Mouse (Mus musculus) T-helper 17 cell (primary cell): ENCODE measurements around the gene Sdccag8.
"Not testable (repeated sequence)": the region's sequence is repeated elsewhere in the genome, so short reads cannot be mapped to it uniquely, and the experiment has no call there.

Source experiments
- in situ Hi-C, 2 experiments: fragments of 300-600 bp; cut with MboI, MseI; formaldehyde crosslinking; loops; 1 replicate in 1 of 2; 2 replicates in 1 of 2; pipeline ENCODE4 v1.15.1; 2025; ENCODE audit warnings: high pct_unique_total_duplicates in 2 of 2

Sdccag8 gene

GRCm38 (mm10) chr1:176827365-176827764, 12.9 kb downstream of the Sdccag8 start:
- in situ Hi-C loops, result no loop called here

- in situ Hi-C loops, result no loop called here
These were observed 13.6 kb downstream of the Sdccag8 start for GRCm38 (mm10) chr1:176827945-176828485.

GRCm38 (mm10) chr1:176828666-176829065, 14.2 kb downstream of the Sdccag8 start:
- in situ Hi-C loops, result no loop called here

- in situ Hi-C loops, result no loop called here
These were observed 17.6 kb downstream of the Sdccag8 start for GRCm38 (mm10) chr1:176832071-176832470.

- in situ Hi-C loops, result no loop called here
These were observed 18.1 kb downstream of the Sdccag8 start for GRCm38 (mm10) chr1:176832607-176833006.

- in situ Hi-C loops, result no loop called here
These were observed 18.8 kb downstream of the Sdccag8 start for GRCm38 (mm10) chr1:176833257-176833656.

GRCm38 (mm10) chr1:176833948-176834347, 19.5 kb downstream of the Sdccag8 start:
- in situ Hi-C loops, result no loop called here

GRCm38 (mm10) chr1:176834880-176835279, 20.4 kb downstream of the Sdccag8 start:
- in situ Hi-C loops, result no loop called here

- in situ Hi-C loops, result no loop called here
These were observed 21.2 kb downstream of the Sdccag8 start for GRCm38 (mm10) chr1:176835501-176836294.

GRCm38 (mm10) chr1:176836562-176836961, 22.1 kb downstream of the Sdccag8 start:
- in situ Hi-C loops, result not testable (repeated sequence)

GRCm38 (mm10) chr1:176845082-176845977, 30.9 kb downstream of the Sdccag8 start:
- in situ Hi-C loops, result no loop called here

- in situ Hi-C loops, result no loop called here
These were observed 32.8 kb downstream of the Sdccag8 start for GRCm38 (mm10) chr1:176847118-176847859.

GRCm38 (mm10) chr1:176848613-176849290, 34.3 kb downstream of the Sdccag8 start:
- in situ Hi-C loops, result no loop called here

GRCm38 (mm10) chr1:176849377-176849776, 34.9 kb downstream of the Sdccag8 start:
- in situ Hi-C loops, result no loop called here

- in situ Hi-C loops, result loop anchor here (25.0 kb wide), 1 partner anchor 914 kb away; no protein-coding TSS in a partner anchor
These were observed 36.9 kb downstream of the Sdccag8 start for GRCm38 (mm10) chr1:176851401-176851800.

- in situ Hi-C loops, result loop anchor here (25.0 kb wide), 1 partner anchor 916 kb away; no protein-coding TSS in a partner anchor
These were observed 38.5 kb downstream of the Sdccag8 start for GRCm38 (mm10) chr1:176852813-176853590.

- in situ Hi-C loops, result loop anchor here (10.0 to 25.0 kb wide), 2 partner anchors 925 to 1497 kb away; no protein-coding TSS in a partner anchor
These were observed 47.7 kb downstream of the Sdccag8 start for GRCm38 (mm10) chr1:176861981-176862644.

GRCm38 (mm10) chr1:176870501-176870900, 56.0 kb downstream of the Sdccag8 start:
- in situ Hi-C loops, result loop anchor here (25.0 kb wide), 1 partner anchor 933 kb away; no protein-coding TSS in a partner anchor

- in situ Hi-C loops, result loop anchor here (25.0 kb wide), 1 partner anchor 935 kb away; no protein-coding TSS in a partner anchor
These were observed 57.5 kb downstream of the Sdccag8 start for GRCm38 (mm10) chr1:176871975-176872374.
